Mouse (Mus musculus): ENCODE data around the gene C2cd4a. TPM values are rescaled to one million over a fixed set of nuclear protein-coding genes. Genes with fewer than 3 reads are reported as not detected.

C2cd4a gene
- polyA plus RNA-seq, 1 experiment from 2014 or later: 1.3 TPM

DNA sequence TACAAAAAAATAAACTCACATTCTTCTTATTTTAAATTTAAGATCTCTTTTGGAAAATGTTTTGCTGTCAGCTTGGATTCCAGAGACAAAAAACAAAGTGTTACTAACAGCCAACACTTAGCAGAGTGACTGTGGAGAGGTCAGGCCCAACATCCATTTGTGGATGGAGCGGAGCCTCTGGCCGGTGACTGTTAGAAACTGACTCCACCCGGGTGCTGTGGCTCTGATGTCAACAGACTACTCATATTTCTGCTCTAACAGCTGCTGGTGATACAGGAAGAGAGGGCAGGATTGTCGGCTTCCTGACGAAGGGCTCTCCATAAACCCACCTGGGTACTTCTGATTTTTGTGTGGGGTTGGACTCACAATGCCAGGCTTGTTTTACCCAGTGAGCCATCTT is 9.0 kb downstream of the C2cd4a start:
- no peaks in the 10 kb centered on the region for H3K9me3 ChIP-seq (ENCODE audit: control insufficient read depth, low read length)
- no peak overlapping the region for H3K27ac ChIP-seq (ENCODE audit: low read depth, low read length)
- no peaks in the 10 kb centered on the region for H3K27me3 ChIP-seq (ENCODE audit: control insufficient read depth, insufficient read depth, low read length)
- whole genome bisulfite sequencing: 24% methylated on average over 5 of the region's 5 CpGs
- H3K4me3 ChIP-seq (ENCODE audit: low read length): no peak overlapping the region
- no peaks in the 10 kb centered on the region for H3K4me1 ChIP-seq (ENCODE audit: control insufficient read depth, insufficient read depth, low read length)
- ATAC-seq (ENCODE audit: low FRiP score, low TSS enrichment): no peak
- H3K9ac ChIP-seq (ENCODE audit: low read depth, low read length): no peak overlapping the region
- no peaks in the 10 kb centered on the region for H3K36me3 ChIP-seq (ENCODE audit: control insufficient read depth, insufficient read depth, low read length)
- no peak overlapping the region for H3K4me2 ChIP-seq (replicated peaks; ENCODE audit: low read depth, low read length)

DNA sequence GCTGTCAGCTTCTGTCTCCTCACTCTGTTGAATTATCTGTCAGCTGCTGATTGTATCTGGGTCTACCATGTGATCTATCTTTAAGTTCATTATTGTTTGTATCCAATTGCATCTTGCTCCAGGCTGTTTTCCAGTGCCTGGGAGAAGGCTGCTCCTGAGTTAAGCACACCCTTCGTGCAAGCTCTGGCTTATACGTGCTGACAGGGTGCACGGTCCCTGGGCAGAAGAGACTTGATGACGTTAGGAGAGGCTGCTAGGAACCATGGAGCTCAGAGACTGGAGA is 13.5 kb downstream of the C2cd4a start:
- Histone ChIP-seq H3K27ac (ENCODE audit: low read depth, low read length) (no peak overlapping the region), H3K9ac (ENCODE audit: low read depth, low read length) (no peak overlapping the region), H3K4me1 (ENCODE audit: control insufficient read depth, insufficient read depth, low read length) (0 out of 2 replicates have a peak, but pooled peaks cover 3% of the 10 kb centered on the region), H3K4me3 (ENCODE audit: low read length) (no peak overlapping the region), H3K9me3 (ENCODE audit: control insufficient read depth, low read length) (no peaks in the 10 kb centered on the region), H3K4me2 (replicated peaks; ENCODE audit: low read depth, low read length) (no peak overlapping the region), H3K36me3 (ENCODE audit: control insufficient read depth, insufficient read depth, low read length) (no peaks in the 10 kb centered on the region), H3K27me3 (ENCODE audit: control insufficient read depth, insufficient read depth, low read length) (no peaks in the 10 kb centered on the region)
- WGBS: 83% methylated on average over 4 of the region's 4 CpGs
- ATAC-seq (ENCODE audit: low FRiP score, low TSS enrichment): no peak

DNA sequence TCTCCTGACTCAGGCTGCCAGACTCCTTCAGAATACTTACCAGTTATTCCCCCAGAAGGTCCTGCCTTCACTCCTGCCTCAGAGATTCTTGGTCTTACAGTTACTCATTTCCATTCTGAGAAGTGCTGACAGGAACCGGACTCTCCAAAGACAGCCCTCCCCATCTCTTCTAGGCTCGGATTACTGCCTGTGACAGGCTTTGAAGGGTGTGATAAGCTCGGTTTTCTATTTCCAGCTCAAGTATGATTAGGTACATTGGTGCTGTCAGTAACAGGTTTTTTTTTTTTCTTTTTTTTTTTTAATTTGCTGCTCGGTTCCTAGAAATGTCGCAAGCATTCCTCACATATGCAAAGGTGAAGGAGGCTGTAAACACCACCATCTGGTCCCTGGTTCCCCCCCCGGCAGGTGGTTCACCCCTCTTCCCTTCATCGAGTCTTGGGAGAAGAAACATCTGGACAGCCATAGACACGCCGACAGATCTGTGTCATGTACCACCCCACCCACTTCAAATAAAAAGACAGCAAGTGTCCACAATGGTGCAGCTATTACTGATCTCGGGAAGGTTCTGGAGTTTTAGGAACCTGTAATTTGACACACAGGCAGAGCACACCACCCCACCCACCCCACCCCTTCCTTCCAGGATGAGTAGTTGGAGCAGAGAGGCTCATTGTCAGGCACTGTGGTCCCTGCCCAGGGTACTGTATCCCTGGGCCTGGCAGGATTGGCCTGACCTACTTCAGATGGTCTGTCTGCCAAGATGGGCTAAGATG is 14.0 kb downstream of the C2cd4a start:
- ATAC-seq (ENCODE audit: low FRiP score, low TSS enrichment): no peak; the same call in 1 of the 2 replicates
- 18% methylated on average over 10 of the region's 10 CpGs for WGBS

DNA sequence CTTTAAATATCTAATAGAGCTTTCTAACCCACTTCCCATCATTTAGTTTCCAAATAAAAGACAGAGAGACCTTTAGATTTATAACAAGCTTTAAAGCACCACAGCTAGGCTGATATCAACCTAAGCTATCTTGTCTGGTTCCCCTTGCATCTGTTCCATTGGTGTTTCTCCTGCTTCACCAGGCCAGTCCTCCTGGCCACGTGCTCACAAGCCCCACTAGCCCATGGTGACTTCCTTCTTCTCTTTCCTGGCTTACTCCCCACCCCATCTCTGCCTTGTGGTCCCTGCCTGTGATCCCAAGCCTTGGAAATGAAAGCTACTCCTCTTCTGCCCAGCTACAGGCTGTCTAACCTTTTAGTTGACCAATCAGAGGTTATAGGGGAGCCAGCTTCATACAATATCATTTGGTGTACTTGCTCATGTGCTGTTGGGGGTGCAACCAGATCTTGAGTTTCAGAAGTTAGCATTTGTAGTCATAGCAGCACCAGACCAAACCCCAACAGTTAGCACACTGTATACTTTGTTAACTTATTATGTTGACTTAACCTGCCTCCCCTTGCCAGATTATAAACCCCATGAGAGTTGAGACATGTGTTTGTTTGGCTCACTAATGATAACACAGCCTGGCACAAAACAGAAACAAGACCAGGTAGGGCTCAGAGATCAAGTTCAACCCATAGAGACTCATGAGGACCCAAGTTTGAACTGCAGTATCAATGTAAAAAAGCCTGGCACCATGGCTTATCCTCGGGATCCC is 15.8 kb downstream of the C2cd4a start:
- Histone ChIP-seq H3K4me3 (ENCODE audit: low read length) (no peak overlapping the region), H3K9me3 (ENCODE audit: control insufficient read depth, low read length) (no peaks in the 10 kb centered on the region), H3K27ac (ENCODE audit: low read depth, low read length) (no peak overlapping the region), H3K36me3 (ENCODE audit: control insufficient read depth, insufficient read depth, low read length) (no peaks in the 10 kb centered on the region), H3K4me2 (replicated peaks; ENCODE audit: low read depth, low read length) (no peak overlapping the region), H3K27me3 (ENCODE audit: control insufficient read depth, insufficient read depth, low read length) (no peaks in the 10 kb centered on the region), H3K4me1 (ENCODE audit: control insufficient read depth, insufficient read depth, low read length) (0 out of 2 replicates have a peak, but pooled peaks cover 7% of the 10 kb centered on the region), H3K9ac (ENCODE audit: low read depth, low read length) (no peak overlapping the region)
- ATAC-seq (ENCODE audit: low FRiP score, low TSS enrichment): no peak
- WGBS: 73% methylated on average over 2 of the region's 2 CpGs

More for the DNA sequence above, 14.0 kb downstream of the C2cd4a start:
- H3K27me3 ChIP-seq (ENCODE audit: control insufficient read depth, insufficient read depth, low read length): no peaks in the 10 kb centered on the region
- no peak overlapping the region for H3K27ac ChIP-seq (ENCODE audit: low read depth, low read length)
- H3K4me2 ChIP-seq (replicated peaks; ENCODE audit: low read depth, low read length): no peak overlapping the region
- no peaks in the 10 kb centered on the region for H3K9me3 ChIP-seq (ENCODE audit: control insufficient read depth, low read length)
- H3K36me3 ChIP-seq (ENCODE audit: control insufficient read depth, insufficient read depth, low read length): no peaks in the 10 kb centered on the region
- H3K4me3 ChIP-seq (ENCODE audit: low read length): no peak overlapping the region
- H3K9ac ChIP-seq (ENCODE audit: low read depth, low read length): no peak overlapping the region
- 0 out of 2 replicates have a peak, but pooled peaks cover 5% of the 10 kb centered on the region for H3K4me1 ChIP-seq (ENCODE audit: control insufficient read depth, insufficient read depth, low read length)

DNA sequence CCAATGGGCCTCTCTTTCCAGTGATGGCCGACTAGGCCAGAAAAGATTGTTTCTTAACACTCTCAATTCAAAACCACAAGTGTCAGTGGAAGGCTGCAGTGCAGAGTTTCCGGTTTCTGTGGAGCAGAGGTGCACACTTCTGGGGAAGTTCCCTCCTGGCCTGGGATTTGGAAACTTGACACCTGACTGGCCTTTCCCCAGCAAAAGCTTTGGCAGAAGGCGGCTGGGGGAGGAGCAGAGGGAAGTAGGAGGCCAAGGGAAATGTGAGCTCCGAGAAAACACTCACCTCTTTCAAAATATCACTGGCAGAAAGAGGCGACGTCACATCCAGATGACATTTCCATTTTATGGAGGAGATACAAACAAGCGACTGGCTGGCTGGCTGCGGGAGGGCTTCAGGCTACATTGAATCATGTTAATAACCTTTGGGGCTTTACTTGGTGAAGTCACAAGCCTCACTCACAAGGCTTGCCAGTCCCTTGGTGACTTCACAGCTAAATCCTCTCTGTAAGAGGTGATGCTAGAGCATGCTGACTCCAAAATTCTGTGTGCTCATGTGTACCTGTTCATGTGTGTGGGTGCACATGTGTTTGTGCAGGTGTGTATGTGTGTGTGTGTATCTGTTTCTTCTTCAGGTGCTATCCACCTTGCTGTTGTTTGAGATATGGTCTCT is 18.3 kb downstream of the C2cd4a start:
- peak overlapping the region; percentile 26; the same call in 1 of the 2 replicates for H3K4me2 ChIP-seq (replicated peaks; ENCODE audit: low read depth, low read length)
- no peak overlapping the region for H3K9ac ChIP-seq (ENCODE audit: low read depth, low read length)
- ATAC-seq (ENCODE audit: low FRiP score, low TSS enrichment): peak; percentile 79; the same call in 1 of the 2 replicates
- H3K27me3 ChIP-seq (ENCODE audit: control insufficient read depth, insufficient read depth, low read length): no peaks in the 10 kb centered on the region
- 2% methylated on average over 8 of the region's 8 CpGs for WGBS
- 0 out of 2 replicates have a peak, but pooled peaks cover 7% of the 10 kb centered on the region for H3K4me1 ChIP-seq (ENCODE audit: control insufficient read depth, insufficient read depth, low read length)
- H3K27ac ChIP-seq (ENCODE audit: low read depth, low read length): peak overlapping the region; percentile 53; the same call in 1 of the 2 replicates
- no peaks in the 10 kb centered on the region for H3K9me3 ChIP-seq (ENCODE audit: control insufficient read depth, low read length)
- H3K4me3 ChIP-seq (ENCODE audit: low read length): no peak overlapping the region
- H3K36me3 ChIP-seq (ENCODE audit: control insufficient read depth, insufficient read depth, low read length): no peaks in the 10 kb centered on the region

DNA sequence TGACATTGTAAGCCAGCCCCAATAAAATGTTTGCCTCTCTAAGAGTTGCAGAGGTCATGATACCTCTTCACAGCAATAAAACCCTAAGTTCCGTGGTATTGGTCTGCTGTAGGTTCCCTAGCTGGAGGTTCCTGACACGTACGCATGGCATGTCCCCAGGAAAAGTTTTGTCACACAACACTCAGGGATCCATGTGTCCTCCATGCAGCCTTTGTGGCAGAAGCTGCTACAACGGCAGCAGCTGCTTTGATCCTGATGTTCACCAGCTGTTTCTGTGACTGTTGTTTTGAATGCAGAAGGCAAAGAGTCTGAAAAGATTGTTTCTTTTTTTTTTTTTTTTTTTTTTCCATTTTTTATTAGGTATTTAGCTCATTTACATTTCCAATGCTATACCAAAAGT is 19.0 kb downstream of the C2cd4a start:
- peak overlapping the region; percentile 13; the same call in 1 of the 2 replicates for H3K27ac ChIP-seq (ENCODE audit: low read depth, low read length)
- ATAC-seq (ENCODE audit: low FRiP score, low TSS enrichment): no peak

DNA sequence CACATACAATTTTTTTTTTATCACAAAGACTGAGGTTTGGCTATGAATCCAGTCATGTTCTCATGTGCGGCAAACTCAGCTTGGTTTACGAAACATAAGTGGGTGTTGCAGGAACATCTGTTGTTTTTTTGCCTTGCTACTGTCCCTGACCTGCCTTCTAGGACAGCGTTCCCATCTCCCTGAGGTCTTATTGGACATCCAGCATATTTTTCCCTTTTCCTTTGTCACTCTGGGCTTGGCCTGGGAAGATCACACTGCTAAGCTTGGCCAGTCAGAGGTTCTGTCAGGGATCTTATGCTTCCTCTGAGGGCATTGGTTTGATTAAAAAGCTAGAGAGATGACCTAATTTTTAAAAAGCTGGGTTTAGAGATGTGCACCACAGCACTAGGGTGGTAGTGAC is 21.0 kb downstream of the C2cd4a start:
- no peak for ATAC-seq (ENCODE audit: low FRiP score, low TSS enrichment)
- WGBS: 87% methylated on average over 3 of the region's 3 CpGs
- H3K36me3 ChIP-seq (ENCODE audit: control insufficient read depth, insufficient read depth, low read length): no peaks in the 10 kb centered on the region
- H3K4me3 ChIP-seq (ENCODE audit: low read length): no peak overlapping the region
- 0 out of 2 replicates have a peak, but pooled peaks cover 7% of the 10 kb centered on the region for H3K4me1 ChIP-seq (ENCODE audit: control insufficient read depth, insufficient read depth, low read length)
- H3K4me2 ChIP-seq (replicated peaks; ENCODE audit: low read depth, low read length): no peak overlapping the region
- H3K9me3 ChIP-seq (ENCODE audit: control insufficient read depth, low read length): no peaks in the 10 kb centered on the region
- no peaks in the 10 kb centered on the region for H3K27me3 ChIP-seq (ENCODE audit: control insufficient read depth, insufficient read depth, low read length)
- H3K27ac ChIP-seq (ENCODE audit: low read depth, low read length): no peak overlapping the region
- H3K9ac ChIP-seq (ENCODE audit: low read depth, low read length): no peak overlapping the region

More for the DNA sequence above, 19.0 kb downstream of the C2cd4a start:
- no peak overlapping the region for H3K9ac ChIP-seq (ENCODE audit: low read depth, low read length)
- H3K4me2 ChIP-seq (replicated peaks; ENCODE audit: low read depth, low read length): no peak overlapping the region
- WGBS: 40% methylated on average over 4 of the region's 4 CpGs
- no peaks in the 10 kb centered on the region for H3K9me3 ChIP-seq (ENCODE audit: control insufficient read depth, low read length)
- 0 out of 2 replicates have a peak, but pooled peaks cover 7% of the 10 kb centered on the region for H3K4me1 ChIP-seq (ENCODE audit: control insufficient read depth, insufficient read depth, low read length)
- H3K36me3 ChIP-seq (ENCODE audit: control insufficient read depth, insufficient read depth, low read length): no peaks in the 10 kb centered on the region
- no peaks in the 10 kb centered on the region for H3K27me3 ChIP-seq (ENCODE audit: control insufficient read depth, insufficient read depth, low read length)
- H3K4me3 ChIP-seq (ENCODE audit: low read length): no peak overlapping the region

DNA sequence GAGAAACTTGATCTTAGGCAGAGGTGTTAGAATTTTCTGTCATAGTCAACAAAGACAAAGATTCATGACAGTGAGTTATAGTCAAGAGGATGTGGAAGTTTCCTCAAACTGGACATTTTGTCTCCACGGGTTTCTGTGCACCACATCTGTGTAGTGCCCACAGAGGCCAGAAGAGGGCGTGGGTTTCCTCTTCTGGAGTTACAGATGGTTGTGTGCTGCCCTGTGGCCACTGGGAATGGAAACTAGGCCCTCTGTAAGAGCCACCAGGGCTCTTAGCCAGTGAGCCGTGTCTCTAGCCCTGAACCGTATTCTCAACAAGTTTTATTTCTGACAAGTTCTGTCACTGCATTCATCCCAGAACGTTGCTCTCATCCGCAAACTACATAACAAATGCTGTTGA is 21.6 kb downstream of the C2cd4a start:
- no peak for ATAC-seq (ENCODE audit: low FRiP score, low TSS enrichment)
- H3K9ac ChIP-seq (ENCODE audit: low read depth, low read length): no peak overlapping the region
- 0 out of 2 replicates have a peak, but pooled peaks cover 7% of the 10 kb centered on the region for H3K4me1 ChIP-seq (ENCODE audit: control insufficient read depth, insufficient read depth, low read length)
- no peaks in the 10 kb centered on the region for H3K36me3 ChIP-seq (ENCODE audit: control insufficient read depth, insufficient read depth, low read length)
- no peak overlapping the region for H3K4me2 ChIP-seq (replicated peaks; ENCODE audit: low read depth, low read length)
- 54% methylated on average over 6 of the region's 6 CpGs for WGBS
- H3K4me3 ChIP-seq (ENCODE audit: low read length): no peak overlapping the region
- no peaks in the 10 kb centered on the region for H3K27me3 ChIP-seq (ENCODE audit: control insufficient read depth, insufficient read depth, low read length)
- no peaks in the 10 kb centered on the region for H3K9me3 ChIP-seq (ENCODE audit: control insufficient read depth, low read length)
- no peak overlapping the region for H3K27ac ChIP-seq (ENCODE audit: low read depth, low read length)

All from kidney, embryonic 14.5 days (tissue).